Mouse (Mus musculus) heart, postnatal 10 days (tissue): Measurements from ENCODE around the gene Tacc3. TPM values are rescaled to one million over a fixed set of nuclear protein-coding genes. Genes with fewer than 3 reads are reported as not detected.

Source experiments
- DNase-seq, 2 experiments: peaks; one replicate each; pipeline ENCODE4 v3.0.0; 2021
- intact Hi-C: fragments of 180-260 bp; cut with DNase I; formaldehyde crosslinking; loops from one replicate; pipeline ENCODE4 v1.15.1; 2025
- total RNA-seq, 2 experiments: library from RNA; stranded (reverse); gene quantifications; 2 replicates each; pipeline ENCODE4 v1.2.3; 2021

Tacc3 gene
- total RNA-seq, 2 experiments from 2014 or later = 16.8 to 20.7 TPM

DNA sequence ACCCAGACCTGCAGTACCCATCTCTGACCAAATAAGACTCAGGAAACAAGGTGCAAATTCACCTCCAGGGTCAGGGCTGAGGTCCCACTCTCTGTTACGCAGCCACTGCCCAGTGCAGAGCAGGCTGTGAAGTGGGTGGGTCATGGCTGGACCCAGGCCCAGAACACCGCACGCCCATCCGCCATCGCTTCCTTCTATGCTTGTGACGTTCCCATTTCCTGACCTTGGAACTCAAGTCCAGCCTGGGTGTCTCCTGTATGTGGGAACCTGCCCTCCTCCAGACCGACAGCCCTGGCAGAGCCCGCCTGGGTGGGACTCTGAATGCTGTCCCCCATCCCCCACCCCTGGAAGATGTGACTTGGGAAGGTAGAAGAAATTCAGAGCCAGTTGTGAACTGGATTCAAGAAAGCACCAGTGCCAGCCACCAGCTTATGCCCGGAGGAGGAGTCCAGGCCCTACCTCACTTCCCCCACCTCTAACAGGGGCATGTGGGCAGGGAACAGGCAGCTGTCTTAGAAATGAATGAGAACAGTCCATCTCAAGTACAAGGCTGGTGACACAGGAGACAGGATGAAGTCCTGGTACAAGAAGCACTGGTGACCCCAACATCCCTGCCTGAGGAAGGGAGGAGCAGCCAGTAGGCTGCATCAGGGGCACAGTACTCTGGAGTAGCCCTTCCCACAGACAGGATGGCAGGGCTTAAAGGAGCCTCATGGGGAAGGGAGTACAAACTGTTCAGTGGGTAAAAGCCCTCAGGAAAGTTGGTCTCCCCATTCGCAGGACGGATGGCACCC lies 32.1 kb downstream of the Tacc3 start:
- DNase-seq = peak; percentile 57 to 61
- intact Hi-C loops = loop anchor here (5.0 kb wide), 1 partner anchor 32 kb away; the partner anchor contains the start of gene Fgfr3

DNA sequence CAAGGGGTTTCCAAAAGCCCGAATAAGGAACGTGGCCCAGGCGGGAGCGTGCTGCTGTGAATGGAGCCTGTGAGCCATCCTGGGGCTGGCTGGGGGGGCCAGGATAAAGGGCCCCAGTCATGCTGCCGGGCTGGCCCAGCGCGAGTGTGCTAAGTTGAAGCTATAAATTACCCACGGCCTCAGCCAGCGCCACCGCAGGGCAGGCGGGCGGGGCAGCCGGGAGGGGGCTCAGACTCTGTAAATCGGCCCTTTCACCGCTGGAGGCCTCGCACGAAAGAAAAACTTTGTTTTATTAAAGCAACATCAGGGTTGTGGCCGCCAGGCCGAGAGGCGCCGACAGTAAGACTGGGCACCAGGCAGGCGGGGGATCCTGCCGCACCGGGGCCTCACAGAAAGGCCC lies 34.5 kb downstream of the Tacc3 start:
- DNase-seq = peak in 1 of 2 experiments; percentile 41
- intact Hi-C loops = no loop called here

DNA sequence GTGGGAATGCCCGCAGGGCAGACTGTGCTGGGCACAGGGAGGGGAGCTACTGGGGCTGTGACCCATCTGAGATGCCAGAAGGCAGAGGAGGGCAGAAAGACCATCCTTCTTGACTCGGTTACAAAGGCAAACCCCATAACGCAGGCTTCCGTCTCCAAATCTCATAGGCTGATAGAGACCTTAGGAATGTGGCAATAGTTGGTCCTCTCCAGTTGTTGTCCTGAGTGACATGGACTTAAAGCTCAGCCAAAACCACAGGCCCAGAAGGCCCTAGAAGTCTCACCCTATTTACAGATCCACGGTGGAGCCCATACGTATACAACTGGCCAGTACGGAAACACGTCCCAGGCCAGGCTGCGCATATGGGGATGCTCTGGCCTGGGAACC lies 36.5 kb downstream of the Tacc3 start:
- DNase-seq = no peak
- intact Hi-C loops = no loop called here

DNA sequence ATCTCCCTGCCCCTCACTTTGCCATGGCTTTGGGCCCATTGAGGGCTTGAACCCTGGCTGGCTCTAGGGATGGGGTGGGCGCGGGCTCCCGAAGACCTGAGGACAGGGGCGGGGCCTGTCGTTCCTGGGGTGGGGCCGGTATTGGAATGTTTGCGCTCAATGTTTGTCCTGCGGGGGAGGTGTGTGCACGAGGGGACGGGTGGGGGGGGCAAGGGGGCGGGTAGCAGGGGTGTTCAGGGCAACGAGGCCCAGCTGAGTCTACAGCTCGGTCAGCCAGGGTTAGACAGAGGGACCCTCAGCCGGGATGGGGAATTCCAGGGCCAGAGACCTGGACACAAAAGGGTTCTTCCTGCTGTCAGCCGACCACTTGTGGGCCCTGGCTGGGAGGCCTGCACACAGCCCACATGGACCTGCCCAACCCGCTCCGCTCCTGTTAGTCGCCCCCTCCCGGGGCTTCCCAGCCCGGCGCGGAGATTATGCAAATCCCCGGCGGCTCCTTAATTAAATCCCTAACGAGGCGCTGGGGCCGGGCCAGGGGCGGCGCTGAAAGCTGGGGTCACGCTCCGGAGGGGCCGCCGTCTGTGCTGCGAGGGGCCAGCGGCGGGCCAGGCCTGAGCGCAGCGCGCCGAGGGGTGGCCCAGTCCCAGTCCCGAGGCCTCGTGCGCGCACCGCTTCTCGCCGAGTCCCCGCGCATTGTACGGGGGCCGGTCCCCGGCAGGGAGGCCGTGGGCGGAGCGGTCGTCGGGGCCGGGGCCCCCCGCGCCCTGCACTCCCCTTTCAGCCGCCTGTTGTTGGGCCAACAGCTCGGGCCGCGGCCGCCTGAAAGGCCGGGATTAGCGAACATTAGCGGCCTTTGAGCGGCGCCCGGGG lies 37.2 kb downstream of the Tacc3 start:
- intact Hi-C loops = no loop called here
- DNase-seq = peak; percentile 54 to 59

DNA sequence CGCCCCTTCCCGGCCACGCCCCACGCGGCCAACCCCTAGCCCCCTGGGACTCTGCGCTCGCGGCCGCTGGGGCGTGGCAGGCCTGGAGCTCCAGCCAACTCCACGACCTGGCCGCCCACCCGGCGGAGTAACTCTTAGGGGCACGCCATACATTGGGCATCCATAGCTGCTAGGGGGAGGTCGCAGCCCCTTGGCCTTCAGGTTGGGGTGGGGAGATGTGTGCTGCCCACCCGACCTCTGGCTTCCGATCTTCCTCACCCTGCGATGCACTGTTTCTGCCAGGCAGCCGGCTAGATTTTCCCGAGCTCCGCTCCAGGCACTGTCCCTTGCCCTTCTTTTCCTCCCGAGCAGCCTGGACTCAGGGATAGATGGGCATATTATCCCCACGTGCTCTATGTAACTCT lies 37.8 kb downstream of the Tacc3 start:
- intact Hi-C loops = no loop called here
- DNase-seq = peak in 1 of 2 experiments; percentile 49

DNA sequence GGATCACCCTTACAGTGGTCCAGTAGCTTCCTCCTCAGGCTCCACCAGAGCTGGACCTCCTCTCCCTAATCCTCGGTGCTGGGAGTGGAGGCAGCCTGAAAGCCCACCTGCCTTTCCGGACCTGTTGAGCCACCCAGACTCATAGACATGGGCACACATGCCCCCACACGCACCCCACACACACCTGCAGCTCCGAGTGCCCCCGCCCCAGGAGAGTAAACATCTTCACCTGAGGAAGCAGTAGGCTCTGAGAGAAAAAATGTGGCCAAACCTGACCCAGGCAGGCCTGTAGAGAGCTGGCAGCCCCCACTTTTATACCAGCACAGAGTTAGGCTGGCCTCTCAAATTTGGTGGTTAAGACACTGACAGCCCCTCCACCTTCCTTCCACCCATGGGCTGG lies 38.5 kb downstream of the Tacc3 start:
- no peak for DNase-seq
- intact Hi-C loops = no loop called here

DNA sequence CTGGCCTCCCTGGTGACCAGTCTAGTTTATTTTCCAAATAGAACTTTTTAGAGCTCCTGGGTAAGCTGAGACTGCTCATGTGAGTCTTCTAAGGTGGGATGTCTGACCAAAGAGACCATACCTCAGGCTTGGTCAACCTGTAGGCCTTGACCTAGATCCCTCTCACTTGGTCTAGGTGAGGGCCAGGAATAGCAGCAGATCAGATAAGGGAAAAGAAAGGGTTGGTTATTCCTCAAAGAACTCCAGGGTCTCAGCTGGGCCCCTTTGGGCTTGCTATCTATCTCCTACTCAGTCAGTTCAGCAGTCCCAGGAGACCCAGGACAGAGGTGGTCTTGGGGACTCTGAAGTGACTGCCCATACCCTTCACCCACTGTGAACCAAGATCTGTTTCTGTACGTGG lies 39.6 kb downstream of the Tacc3 start:
- no peak for DNase-seq
- intact Hi-C loops = no loop called here

DNA sequence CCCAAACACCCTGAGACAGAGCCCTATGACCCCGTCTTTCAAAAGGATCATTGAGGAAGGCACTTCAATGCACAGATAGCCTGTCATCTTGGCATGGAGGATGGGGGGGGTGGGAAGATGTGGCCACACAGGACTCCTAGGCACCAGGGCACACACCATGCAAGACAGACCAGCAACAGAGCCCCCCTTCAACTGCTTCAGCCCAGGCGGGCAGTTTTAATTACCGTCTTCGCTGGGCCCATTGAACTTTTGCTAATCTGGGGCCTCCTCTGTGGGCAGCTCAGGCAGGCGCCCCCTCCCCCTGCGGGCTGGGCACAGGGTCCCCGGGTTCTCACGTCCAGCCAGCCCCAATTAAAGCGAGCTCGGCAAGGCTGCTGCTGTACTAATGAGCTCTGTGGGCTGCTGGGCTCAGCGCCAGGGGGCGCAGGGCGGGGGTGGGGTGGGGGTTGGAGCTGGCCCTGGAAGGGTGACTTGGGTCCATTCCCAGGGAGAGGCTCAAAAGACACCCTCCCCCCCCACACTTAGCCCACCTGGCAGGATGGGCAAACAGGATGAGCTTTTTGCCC lies 40.1 kb downstream of the Tacc3 start:
- intact Hi-C loops = no loop called here
- DNase-seq = no peak

DNA sequence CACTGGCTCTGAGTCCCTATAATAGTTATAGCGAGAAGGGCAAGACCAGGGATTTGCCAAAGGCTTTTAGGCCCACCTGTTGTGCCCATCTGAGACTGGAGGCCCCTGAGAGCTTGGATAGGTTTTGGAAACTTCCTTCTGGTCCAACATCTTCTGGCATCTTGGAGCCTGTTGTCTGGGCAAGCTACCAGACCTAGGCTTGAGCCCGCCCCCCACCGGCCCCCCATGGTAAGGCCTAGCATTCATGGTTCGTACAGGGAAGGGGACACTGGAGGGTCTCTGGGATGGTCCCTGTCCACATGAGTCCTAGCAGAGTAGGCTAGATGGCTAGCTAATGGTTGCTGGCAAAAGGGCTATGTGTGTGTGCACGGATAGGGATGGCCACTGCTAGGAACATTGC lies 40.7 kb downstream of the Tacc3 start:
- intact Hi-C loops = no loop called here
- DNase-seq = no peak

DNA sequence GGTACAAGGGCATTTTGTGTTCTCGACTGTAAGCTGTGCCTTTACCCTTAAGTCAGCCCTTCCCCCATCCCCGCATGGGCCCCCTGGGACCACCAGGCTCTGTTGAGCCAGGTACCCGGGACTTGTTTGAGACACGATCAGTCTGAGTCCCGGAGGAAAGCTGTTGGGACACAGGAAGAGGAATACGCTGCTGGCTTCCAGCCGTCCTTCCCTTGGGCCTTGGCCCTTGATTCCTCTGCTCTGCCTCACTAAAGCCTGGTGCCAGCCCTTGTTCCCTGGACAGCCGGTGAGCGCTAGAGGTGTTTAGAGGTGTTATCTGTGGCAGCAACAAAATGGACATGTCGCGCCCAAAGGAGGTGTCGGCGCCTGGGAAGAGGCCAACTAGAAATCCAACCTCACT lies 42.1 kb downstream of the Tacc3 start:
- no peak for DNase-seq

DNA sequence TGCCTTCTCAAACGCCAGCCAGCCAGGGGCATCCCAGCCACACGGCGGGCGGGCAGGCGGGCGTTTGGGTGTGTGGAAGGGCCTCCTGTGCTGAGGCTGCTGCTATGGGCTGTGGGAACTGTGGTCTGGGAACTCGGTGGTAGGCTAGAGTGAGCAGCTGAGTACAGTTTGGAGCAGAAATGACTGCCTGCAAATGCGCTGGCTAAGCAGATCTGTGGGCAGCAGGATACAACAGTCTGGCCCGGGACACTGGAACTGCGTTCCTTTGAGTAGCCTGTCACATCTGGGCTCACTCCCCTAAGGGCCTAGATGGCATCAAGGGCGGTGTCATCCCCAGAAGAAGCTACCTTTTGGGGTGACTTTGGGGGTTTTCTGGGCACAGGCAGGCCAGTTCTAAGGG lies 43.9 kb downstream of the Tacc3 start:
- intact Hi-C loops = no loop called here
- DNase-seq = no peak

More for the DNA sequence above, 42.1 kb downstream of the Tacc3 start:
- intact Hi-C loops = no loop called here

DNA sequence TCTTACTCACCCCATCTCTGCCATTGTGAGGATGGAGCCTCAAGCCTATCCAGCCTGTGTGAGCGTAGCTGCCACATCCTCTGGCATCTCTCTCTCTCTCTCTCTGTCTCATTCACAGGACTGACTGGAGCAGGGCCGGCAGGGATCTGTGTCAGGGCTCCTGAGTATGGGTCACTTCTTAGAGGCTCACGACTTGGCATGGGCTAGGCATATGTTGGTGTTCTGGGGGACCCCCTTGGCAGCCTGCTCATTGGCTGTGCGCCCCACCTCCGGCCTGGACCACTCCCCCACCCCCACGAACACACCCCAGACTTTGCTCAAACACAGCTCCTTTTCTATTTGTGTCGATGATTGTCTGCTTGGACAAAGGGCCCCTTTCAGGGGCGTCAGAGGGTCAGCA lies 46.1 kb downstream of the Tacc3 start:
- no peak for DNase-seq
- intact Hi-C loops = no loop called here

DNA sequence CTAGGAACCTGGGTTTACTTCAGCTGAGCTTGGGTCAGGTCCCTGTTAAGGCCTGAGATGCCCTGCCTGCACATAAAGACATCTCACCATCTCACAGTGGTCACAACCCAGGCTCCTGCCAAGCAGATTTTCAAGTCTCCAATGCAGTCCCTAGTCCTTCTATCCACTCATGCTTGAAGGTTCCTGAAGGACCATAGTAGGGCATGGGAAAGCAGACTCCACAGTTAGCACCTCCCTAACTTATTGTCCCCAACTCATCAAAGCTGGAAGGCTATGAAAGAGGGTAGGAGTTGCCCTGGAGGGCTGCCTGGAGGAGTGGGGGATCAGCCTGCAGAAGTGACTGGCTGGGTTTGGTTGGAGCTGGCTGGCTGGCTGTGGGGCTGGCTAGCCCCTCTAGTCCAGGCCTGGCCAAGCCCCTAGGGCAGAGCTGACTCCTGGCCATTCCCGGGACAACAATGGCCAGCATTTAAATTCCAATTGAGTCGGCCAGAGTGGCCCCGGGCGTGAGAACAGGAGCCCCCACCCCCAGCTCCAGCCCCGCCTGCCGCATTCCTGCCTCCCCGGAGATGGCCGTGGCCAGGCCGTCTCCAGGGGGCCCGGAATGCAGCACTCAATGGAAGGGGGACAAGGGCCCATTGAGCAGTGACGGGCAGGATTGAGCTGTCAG lies 47.1 kb downstream of the Tacc3 start:
- intact Hi-C loops = no loop called here
- DNase-seq = no peak

DNA sequence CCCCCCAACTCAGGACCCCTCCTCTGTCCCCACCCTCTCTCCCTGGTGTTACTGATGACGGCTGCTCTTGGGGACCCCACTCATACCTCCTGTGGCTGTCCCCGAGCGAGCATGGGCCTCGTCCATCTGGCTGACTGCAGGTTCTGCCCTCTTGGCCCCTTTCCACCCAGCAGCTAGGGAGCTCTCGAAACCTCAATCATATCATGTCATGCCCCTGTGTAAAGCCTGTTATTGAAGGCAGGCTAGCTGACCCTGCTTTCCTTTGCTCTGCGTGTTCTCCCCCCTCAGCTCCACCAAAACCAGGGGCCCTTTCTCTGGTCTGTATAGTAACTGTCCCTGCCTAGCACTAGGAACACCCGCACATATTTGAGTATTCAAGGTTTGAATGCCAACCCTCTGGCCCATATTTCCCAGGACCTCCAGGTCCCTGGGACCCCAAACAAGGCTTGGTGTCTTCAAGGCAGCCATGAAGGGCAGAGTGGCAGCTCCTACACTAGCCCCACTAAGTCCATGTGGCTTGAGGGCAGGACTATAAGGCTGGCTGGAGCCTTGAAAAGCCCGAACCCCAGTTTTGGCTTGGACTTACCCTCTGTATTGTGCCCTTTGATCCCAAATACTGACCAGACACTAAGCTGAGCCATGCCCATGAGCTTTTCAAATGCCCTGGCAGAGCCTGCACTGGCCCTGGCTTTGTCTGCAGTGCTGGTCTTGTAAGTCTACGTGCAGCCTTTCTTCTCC lies 47.9 kb downstream of the Tacc3 start:
- DNase-seq = no peak
- intact Hi-C loops = no loop called here

DNA sequence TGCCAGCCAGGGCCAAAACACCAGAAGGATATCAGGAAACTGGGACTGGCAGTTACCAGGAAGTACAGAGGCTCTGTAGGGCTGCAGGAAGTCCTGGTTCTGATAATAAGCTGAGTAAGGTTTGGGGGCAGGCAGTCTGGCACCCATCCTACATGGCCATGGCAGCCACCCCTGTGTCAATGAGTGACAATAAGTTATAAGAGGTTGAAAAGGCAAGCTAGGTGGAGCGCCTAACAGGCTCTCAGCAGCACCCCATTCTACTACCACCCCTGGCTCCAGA lies 48.4 kb downstream of the Tacc3 start:
- intact Hi-C loops = no loop called here

DNA sequence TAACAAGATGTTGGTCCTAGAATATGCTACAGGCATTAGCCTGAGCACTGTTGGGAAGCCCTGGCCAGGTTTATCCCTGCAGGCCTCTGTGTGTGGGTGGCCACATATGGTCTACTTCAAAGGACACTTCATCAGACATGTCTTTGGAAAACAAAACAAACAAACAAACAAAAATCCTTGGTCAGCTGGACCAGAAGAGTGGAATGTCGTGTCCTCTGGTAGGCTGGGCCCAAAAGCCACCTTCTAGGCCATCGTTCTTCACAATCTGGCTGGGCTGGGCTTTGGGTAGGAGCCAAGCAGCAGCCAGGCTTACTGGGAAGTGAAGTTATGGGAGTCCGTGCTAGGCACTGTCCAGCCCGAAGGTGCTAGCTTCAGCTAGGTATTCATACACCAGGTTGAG lies 49.2 kb downstream of the Tacc3 start:
- intact Hi-C loops = no loop called here
- no peak for DNase-seq

More for the DNA sequence above, 48.4 kb downstream of the Tacc3 start:
- no peak for DNase-seq

DNA sequence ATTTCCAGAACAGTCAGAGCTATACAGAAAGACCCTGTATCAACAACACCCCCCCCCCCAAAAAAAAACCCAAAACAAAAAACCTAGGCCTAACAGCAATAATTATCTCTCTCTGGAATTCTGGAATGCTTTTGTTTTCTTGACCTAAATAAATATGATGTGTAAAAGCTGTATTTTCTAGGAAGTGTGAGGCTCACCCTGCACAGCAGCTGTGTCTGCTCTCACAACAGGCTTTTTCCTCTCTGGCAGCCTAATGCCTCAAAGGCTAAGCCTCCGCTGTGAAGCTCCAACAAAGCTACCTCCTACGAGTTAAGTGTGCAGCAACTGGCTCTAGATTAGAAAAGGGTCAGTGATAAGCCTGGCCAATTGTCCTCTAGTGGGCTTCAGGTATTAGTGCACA lies 51.1 kb downstream of the Tacc3 start:
- intact Hi-C loops = no loop called here
- DNase-seq = no peak

DNA sequence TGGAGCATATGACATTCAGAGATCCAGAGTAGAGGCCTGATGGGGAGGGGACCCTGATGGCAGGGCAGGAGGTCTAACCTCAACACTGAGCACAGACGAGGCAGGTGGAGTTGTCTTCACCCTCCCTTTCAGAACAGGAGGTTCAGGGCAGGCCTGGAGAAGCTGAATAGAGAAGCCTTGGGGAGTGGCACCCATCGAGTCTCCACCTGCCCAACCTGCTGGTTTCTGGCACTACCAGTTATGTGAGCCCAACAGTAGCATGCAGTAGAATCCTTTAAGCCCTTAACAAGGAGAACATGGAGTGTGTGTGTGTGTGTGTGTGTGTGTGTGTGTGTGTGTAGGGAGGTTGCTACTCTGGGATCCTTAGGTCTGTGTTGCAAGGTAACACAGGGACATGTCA lies 54.6 kb downstream of the Tacc3 start:
- DNase-seq = no peak
- intact Hi-C loops = no loop called here

DNA sequence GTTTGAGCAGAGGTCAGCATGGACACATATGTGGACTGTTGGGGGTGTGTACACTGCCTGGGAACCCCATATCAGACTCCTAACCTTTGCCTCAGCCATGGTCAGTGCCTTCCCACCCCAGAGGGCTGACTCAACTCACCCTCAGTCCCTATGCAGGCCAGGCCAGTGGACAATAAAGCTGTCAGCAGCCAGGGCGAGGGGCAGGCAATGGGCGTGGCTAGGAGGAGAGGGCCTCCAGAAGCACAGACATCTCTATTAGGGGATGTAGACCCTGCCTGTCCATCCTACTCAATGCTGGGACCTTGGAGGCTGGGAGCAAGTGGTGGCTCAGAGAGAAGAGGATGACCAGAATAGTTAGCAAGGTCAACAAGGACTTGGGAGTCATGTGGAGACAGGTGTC lies 57.3 kb downstream of the Tacc3 start:
- intact Hi-C loops = no loop called here
- no peak for DNase-seq

DNA sequence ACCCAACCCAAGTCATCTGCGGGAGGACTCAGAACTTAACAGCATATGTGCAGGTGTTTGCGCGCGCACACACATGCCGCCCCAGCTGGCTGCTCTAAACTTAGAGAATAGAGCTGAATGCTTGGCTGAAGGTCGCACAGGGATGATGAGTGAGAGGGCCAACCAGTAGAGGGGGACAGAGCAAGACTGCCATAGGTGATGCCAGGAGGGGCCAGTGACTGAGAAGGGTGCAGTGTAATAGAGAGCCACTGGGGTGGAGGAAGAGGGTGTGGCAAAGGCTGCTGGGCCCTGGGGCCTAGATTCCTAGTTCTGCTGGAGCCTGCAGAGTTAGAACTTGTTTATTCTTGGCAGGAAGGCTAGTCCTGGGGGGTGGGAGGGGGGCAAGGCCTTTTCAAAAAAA lies 58.5 kb downstream of the Tacc3 start:
- no peak for DNase-seq
- intact Hi-C loops = no loop called here

DNA sequence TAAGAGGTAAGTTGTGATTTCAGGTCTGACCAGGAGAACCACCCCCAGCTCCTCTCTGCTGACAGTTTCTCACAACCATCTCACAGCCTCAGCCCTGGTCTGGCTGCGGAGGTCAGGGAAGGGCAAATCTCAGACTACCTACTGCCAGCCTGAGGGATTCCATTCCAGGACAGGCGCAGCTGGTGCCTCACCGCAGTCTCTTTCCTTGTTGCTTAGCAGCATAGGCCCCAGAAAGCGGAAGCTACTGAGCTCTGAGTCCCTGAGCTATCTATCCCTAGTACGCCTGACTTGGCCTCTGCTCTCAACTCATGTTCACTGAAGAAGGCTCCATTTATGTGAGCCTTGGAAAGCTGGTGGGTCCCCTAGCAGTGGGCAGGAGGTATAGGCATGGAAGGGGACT lies 60.5 kb downstream of the Tacc3 start:
- intact Hi-C loops = no loop called here

More for the DNA sequence above, 60.5 kb downstream of the Tacc3 start:
- DNase-seq = no peak
